Mouse (Mus musculus) neural tube, embryonic 13.5 days (tissue): Measurements from ENCODE around the gene Fam71f1. TPM values are rescaled to one million over a fixed set of nuclear protein-coding genes. Genes with fewer than 3 reads are reported as not detected.

Experiments used
- ATAC-seq: fragments of 200-750 bp; cut with Nextera tagmentation; 2 replicates; pipeline ENCODE4 v1.8.0; 2017; ENCODE audit warnings: low read depth, mild to moderate bottlenecking, moderate TSS enrichment, moderate library complexity
- H3K27ac ChIP-seq: fragments of 300-500 bp; sonication (generic); replicated peaks from 2 replicates; pipeline ENCODE4 v1.5.1; 2015; ENCODE audit warnings: moderate library complexity, mild to moderate bottlenecking, inconsistent platforms
- H3K27me3 ChIP-seq: fragments of 300-500 bp; sonication (generic); 2 replicates; pipeline ENCODE4 v1.6.1; 2015; ENCODE audit warnings: mild to moderate bottlenecking, inconsistent platforms
- H3K36me3 ChIP-seq: fragments of 300-500 bp; sonication (generic); 2 replicates; pipeline ENCODE4 v1.6.1; 2015; ENCODE audit warnings: mild to moderate bottlenecking, inconsistent platforms
- H3K4me1 ChIP-seq: fragments of 300-500 bp; sonication (generic); replicated peaks from 2 replicates; pipeline ENCODE4 v1.6.1; 2015; ENCODE audit warnings: inconsistent platforms
- H3K4me2 ChIP-seq: fragments of 300-500 bp; sonication (generic); 2 replicates; pipeline ENCODE4 v1.6.1; 2015; ENCODE audit warnings: inconsistent platforms, mild to moderate bottlenecking, moderate library complexity
- H3K4me3 ChIP-seq: fragments of 300-500 bp; sonication (generic); 2 replicates; pipeline ENCODE4 v1.5.1; 2015; ENCODE audit warnings: mild to moderate bottlenecking, inconsistent platforms
- H3K9ac ChIP-seq: fragments of 300-500 bp; sonication (generic); 2 replicates; pipeline ENCODE4 v1.6.1; 2015; ENCODE audit warnings: moderate library complexity, mild to moderate bottlenecking, inconsistent platforms
- H3K9me3 ChIP-seq: fragments of 300-500 bp; sonication (generic); 2 replicates; pipeline ENCODE4 v1.6.1; 2016; ENCODE audit warnings: inconsistent platforms
- WGBS: fragments of 180-500 bp; shearing (Covaris S2); methylation state at CpG from one replicate; pipeline ENCODE4 v1.1.7; 2015; 5-methylcytosine and 5-hydroxymethylcytosine counted together
- polyA plus RNA-seq: library from polyadenylated mRNA; unstranded; fragments of >200 nt; fragmentation: Nextera tagmentation; extraction: Ambion mirVana; gene quantifications from 2 replicates; pipeline ENCODE4 v1.2.1, GENCODE M21; 2015

The Fam71f1 gene
- polyA plus RNA-seq, 1 experiment from 2014 or later, result not detected

DNA sequence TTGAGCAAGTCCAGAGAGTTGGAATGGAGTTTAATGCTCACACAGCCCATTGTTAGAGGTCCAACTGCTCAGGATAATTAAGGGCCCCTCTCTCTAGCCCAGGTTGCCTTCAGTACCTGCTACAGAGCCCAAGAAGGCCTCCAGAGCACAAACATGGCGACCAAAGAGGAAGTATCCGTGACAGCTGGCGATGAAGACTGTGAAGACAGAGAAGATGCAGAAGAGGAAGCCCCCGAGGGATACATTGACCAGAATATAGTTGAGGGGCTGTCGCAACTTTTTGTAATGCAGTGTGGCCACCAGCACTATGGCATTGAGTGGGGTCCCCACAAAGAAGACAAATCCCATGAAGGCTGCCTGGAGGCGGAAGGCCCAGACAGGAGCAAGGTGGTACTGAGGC, 61.0 kb downstream of the Fam71f1 start:
- Histone ChIP-seq H3K27me3 (no peaks in the 10 kb centered on the region), H3K9ac (no peak overlapping the region), H3K9me3 (no peaks in the 10 kb centered on the region), H3K4me2 (no peak overlapping the region), H3K27ac (no peak overlapping the region), H3K4me3 (no peak overlapping the region), H3K36me3 (peaks cover 47% of the 10 kb centered on the region), H3K4me1 (no peaks in the 10 kb centered on the region)
- no peak for ATAC-seq
- 94% methylated on average over 6 of the region's 6 CpGs for WGBS

DNA sequence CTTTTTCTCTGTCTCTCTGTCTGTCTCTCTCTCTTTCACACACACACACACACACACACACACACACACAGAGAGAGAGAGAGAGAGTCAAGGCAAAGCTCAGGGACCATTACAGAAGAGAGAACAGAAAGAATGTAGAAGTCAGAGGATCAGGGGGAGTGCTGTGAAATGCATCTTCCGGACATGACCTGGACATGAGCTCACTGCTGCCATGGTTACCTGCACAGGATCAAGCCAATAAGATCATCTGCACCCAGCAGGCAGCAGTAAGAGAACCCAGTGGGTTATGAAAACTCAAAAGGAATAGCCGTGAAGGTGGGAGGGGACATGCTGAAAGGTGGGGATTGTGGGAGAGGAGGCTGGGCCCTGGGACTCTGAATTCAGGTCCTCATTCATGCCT, 63.5 kb downstream of the Fam71f1 start:
- H3K27ac ChIP-seq, result no peak overlapping the region
- H3K4me2 ChIP-seq, result no peak overlapping the region
- H3K9ac ChIP-seq, result no peak overlapping the region
- 0 out of 2 replicates have a peak, but pooled peaks cover 2% of the 10 kb centered on the region for H3K27me3 ChIP-seq
- WGBS, result 49% methylated on average over 2 of the region's 2 CpGs
- H3K36me3 ChIP-seq, result peaks cover 24% of the 10 kb centered on the region
- no peaks in the 10 kb centered on the region for H3K4me1 ChIP-seq
- no peaks in the 10 kb centered on the region for H3K9me3 ChIP-seq
- no peak overlapping the region for H3K4me3 ChIP-seq
- ATAC-seq, result no peak

Other genes starting within 250 kb of the Fam71f1 start
- 41.3 and 44.4 TPM in 2 replicates for gene Rbm28, start 154.1 kb upstream of the Fam71f1 start, polyA plus RNA-seq
- 4.8 TPM in 2 replicates for gene Prrt4, start 139.6 kb upstream of the Fam71f1 start, polyA plus RNA-seq
- gene Impdh1, start 102.8 kb upstream of the Fam71f1 start, polyA plus RNA-seq, result 84.7 and 91.1 TPM in 2 replicates
- 34.6 and 36.6 TPM in 2 replicates for gene Hilpda, start 46.7 kb upstream of the Fam71f1 start, polyA plus RNA-seq
- 0.43 and 0.63 TPM in 2 replicates for gene Fam71f2, start 39.5 kb upstream of the Fam71f1 start, polyA plus RNA-seq
- gene Calu, start 28.9 kb downstream of the Fam71f1 start, polyA plus RNA-seq, result 180 and 200 TPM in 2 replicates
- gene Opn1sw, start 69.3 kb downstream of the Fam71f1 start, polyA plus RNA-seq, result 0.25 and 0.34 TPM in 2 replicates
- gene Ccdc136, start 77.2 kb downstream of the Fam71f1 start, polyA plus RNA-seq, result 45.0 and 45.5 TPM in 2 replicates
- gene Flnc, start 114.1 kb downstream of the Fam71f1 start, polyA plus RNA-seq, result 7.0 and 8.1 TPM in 2 replicates
- 271 and 332 TPM in 2 replicates for gene Atp6v1f, start 148.6 kb downstream of the Fam71f1 start, polyA plus RNA-seq
- gene Atp6v1fnb, start 152.3 kb downstream of the Fam71f1 start, polyA plus RNA-seq, result 0.79 TPM in 1 of 2 replicates, not detected in the other
- 20.1 and 24.6 TPM in 2 replicates for gene Kcp, start 188.8 kb downstream of the Fam71f1 start, polyA plus RNA-seq
- gene Irf5, start 207.5 kb downstream of the Fam71f1 start, polyA plus RNA-seq, result 3.0 and 3.3 TPM in 2 replicates